Mouse (Mus musculus) testis, adult 2 months (tissue): ENCODE results near the gene Gsdma.

Source experiments
- CTCF ChIP-seq: fragments of 200-500 bp; IDR thresholded peaks from 2 replicates; pipeline ENCODE4 v1.5.1; 2012; ENCODE audit warnings: low read depth, mild to moderate bottlenecking, inconsistent platforms, low read length, moderate library complexity; ENCODE audit not compliant: control insufficient read depth, insufficient read depth, insufficient replicate concordance
- POLR2A ChIP-seq: fragments of 200-500 bp; IDR thresholded peaks from 2 replicates; pipeline ENCODE4 v1.6.1; 2012; ENCODE audit warnings: low read depth, mild to moderate bottlenecking, inconsistent platforms, low read length, moderate library complexity; ENCODE audit not compliant: control insufficient read depth

- TF ChIP-seq POLR2A = no peak
- TF ChIP-seq CTCF = no peak
Observed at GRCm38 (mm10) chr11:98705021-98705420, 40.9 kb downstream of the Gsdma start.
